Mouse (Mus musculus) ES-E14 (cell line): ENCODE results near the gene Gadl1.

Source experiments
- CHD2 ChIP-seq: IDR thresholded peaks from 2 replicates; pipeline ENCODE4 v1.6.1; 2014; ENCODE audit warnings: mild to moderate bottlenecking, low read depth, low read length, inconsistent platforms
- HCFC1 ChIP-seq: IDR thresholded peaks from 2 replicates; pipeline ENCODE4 v1.6.1; 2012; ENCODE audit warnings: low read length, inconsistent platforms, borderline replicate concordance; ENCODE audit not compliant: insufficient read depth
- MAFK ChIP-seq: IDR thresholded peaks from 2 replicates; pipeline ENCODE4 v1.6.1; 2014; ENCODE audit warnings: mild to moderate bottlenecking, low read depth, low read length, inconsistent platforms; ENCODE audit not compliant: insufficient read depth
- ZC3H11A ChIP-seq: IDR thresholded peaks from 2 replicates; pipeline ENCODE4 v1.6.1; 2012; ENCODE audit warnings: low read depth, mild to moderate bottlenecking, inconsistent platforms, low read length, borderline replicate concordance
- ZNF384 ChIP-seq: IDR thresholded peaks from 2 replicates; pipeline ENCODE4 v1.6.1; 2012; ENCODE audit warnings: low read depth, low read length, inconsistent platforms

DNA sequence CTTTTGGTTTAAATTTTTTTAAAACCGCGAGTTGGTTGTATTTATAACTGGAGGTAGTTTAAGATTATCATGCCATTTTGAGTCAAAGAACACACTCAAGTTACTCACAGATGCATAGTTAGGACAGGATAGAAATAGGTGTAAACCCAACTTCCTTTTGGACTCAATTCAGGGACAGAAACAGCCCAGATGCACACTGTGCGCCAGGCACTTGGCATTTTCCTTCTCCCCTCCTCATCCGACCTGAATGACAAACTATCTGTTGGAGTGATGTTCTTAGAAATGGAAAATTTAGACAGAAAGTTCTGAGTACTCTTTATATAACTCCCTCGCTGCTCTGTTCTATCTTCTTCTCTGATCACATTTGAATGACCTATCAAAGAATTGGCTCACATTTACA lies 58.4 kb downstream of the Gadl1 start:
- TF ChIP-seq MAFK = no peak
- no peak for TF ChIP-seq CHD2
- TF ChIP-seq HCFC1 = no peak
- no peak for TF ChIP-seq ZNF384
- TF ChIP-seq ZC3H11A = no peak
